9 mouse cellular contexts compared by ENCODE assay signal in the genomic region with DNA sequence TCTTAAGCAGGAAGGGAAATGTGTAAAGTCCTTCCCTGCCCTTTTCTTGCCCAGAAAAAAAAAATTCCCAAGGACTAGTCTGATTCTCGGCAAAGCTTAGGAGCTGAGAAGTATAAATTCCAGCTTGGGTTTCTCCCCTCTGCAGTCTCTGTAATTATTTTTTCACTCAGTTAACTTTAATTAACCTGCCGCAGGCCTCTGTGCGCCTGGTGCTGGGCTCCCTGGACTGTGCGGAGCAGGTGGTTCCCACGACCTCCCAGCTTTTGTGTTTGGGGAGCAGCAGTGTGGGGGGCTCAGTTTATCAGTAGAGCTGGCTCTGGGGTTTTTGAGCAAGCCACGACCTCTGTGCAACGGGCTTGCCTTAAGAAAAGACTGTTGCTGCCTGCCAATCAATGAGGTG.
"Had no signal": no experiment of that assay in that cellular context is flagged by ENCODE, and none has a peak within 500 bp of the region (broad histone marks: within the 10 kb centered on the region; RNA-seq: fewer than 3 reads in every experiment).

No protein-coding gene starts in this region.

- H3K4me3 ChIP-seq: layer of hippocampus, adult 2 months; limb, embryonic 15.5 days; liver, embryonic 12.5 days; midbrain, embryonic 12.5 days; myocyte had no signal

- H3K27me3 ChIP-seq: liver, embryonic 12.5 days; midbrain, embryonic 12.5 days had no signal

- H3K4me2 ChIP-seq: limb, embryonic 15.5 days; liver, embryonic 12.5 days; lung, embryonic 14.5 days; midbrain, embryonic 12.5 days had no signal

- H3K9me3 ChIP-seq: limb, embryonic 15.5 days; liver, embryonic 12.5 days; midbrain, embryonic 12.5 days had no signal

- H3K36me3 ChIP-seq: limb, embryonic 15.5 days; liver, embryonic 12.5 days; midbrain, embryonic 12.5 days had no signal

- H3K4me1 ChIP-seq: liver, embryonic 12.5 days had no signal

- H3K27ac ChIP-seq: layer of hippocampus, adult 2 months; limb, embryonic 15.5 days; liver, embryonic 12.5 days; midbrain, embryonic 12.5 days had no signal

- ATAC-seq: inflammation-experienced regulatory T-cells, adult 6 months; intestine, postnatal 0 days; liver, embryonic 12.5 days had no signal

- H3K9ac ChIP-seq: limb, embryonic 15.5 days; liver, embryonic 12.5 days; lung, embryonic 14.5 days; midbrain, embryonic 12.5 days had no signal

- DNase-seq: thymus, adult 18-20 months had no signal
